Mouse (Mus musculus): ENCODE data around the gene Fbln7. TPM values are rescaled to one million over a fixed set of nuclear protein-coding genes. Genes with fewer than 3 reads are reported as not detected.
A peak's percentile ranks its signal among the peaks of the same experiment; 100 is the strongest.

Gene Fbln7
- 10 to 100 TPM; 10.3 to 10.5 TPM for total RNA-seq (2021)
- long read RNA-seq, experiment 1, transcript Fbln7-201 (8 exons, 2,905 nt) = major isoform, 17 of 24 reads
- long read RNA-seq, experiment 1, partial matches to known transcripts = 3 of 24 reads
- long read RNA-seq, experiment 1, other reads (novel, unspliced or antisense) = 4 of 24 reads
- long read RNA-seq, experiment 2, transcript Fbln7-201 (8 exons, 2,905 nt) = major isoform, 9 of 14 reads
- long read RNA-seq, experiment 2, partial matches to known transcripts = 1 of 14 reads
- long read RNA-seq, experiment 2, other reads (novel, unspliced or antisense) = 4 of 14 reads

- no peak for DNase-seq
- intact Hi-C loops (cut with DNase I; ENCODE audit: low total_unique reads) = no loop called here
These were observed at the start of gene Fbln7 for GRCm38 (mm10) chr2:128862636-128863035. Gene Fbln7, plus strand, starts transcription at chr2:128862981.

GRCm38 (mm10) chr2:128816311-128816710, 46.5 kb upstream of the Fbln7 start:
- no peak for DNase-seq
- intact Hi-C loops (cut with DNase I; ENCODE audit: low total_unique reads) = loop anchor here (5.0 kb wide), 1 partner anchor 119 kb away; the partner anchor contains the start of gene Mertk

- DNase-seq = no peak
- intact Hi-C loops (cut with DNase I; ENCODE audit: low total_unique reads) = loop anchor here (5.0 kb wide), 1 partner anchor 120 kb away; the partner anchor contains the start of gene Mertk
These were observed 45.9 kb upstream of the Fbln7 start for GRCm38 (mm10) chr2:128816916-128817315.

GRCm38 (mm10) chr2:128817387-128817785, 45.4 kb upstream of the Fbln7 start:
- DNase-seq = peak; percentile 14
- intact Hi-C loops (cut with DNase I; ENCODE audit: low total_unique reads) = loop anchor here (5.0 kb wide), 1 partner anchor 120 kb away; the partner anchor contains the start of gene Mertk

- intact Hi-C loops (cut with DNase I; ENCODE audit: low total_unique reads) = loop anchor here (5.0 kb wide), 1 partner anchor 121 kb away; the partner anchor contains the start of gene Mertk
These were observed 44.7 kb upstream of the Fbln7 start, which contains the start of gene Tmem87b for GRCm38 (mm10) chr2:128817786-128818681. Gene Tmem87b, plus strand, starts transcription at chr2:128818118.

GRCm38 (mm10) chr2:128818956-128819643, 43.7 kb upstream of the Fbln7 start:
- intact Hi-C loops (cut with DNase I; ENCODE audit: low total_unique reads) = loop anchor here (5.0 kb wide), 1 partner anchor 122 kb away; the partner anchor contains the start of gene Mertk
- no peak for DNase-seq

More at GRCm38 (mm10) chr2:128817786-128818681, 44.7 kb upstream of the Fbln7 start, which contains the start of gene Tmem87b:
- peak; percentile 96 for DNase-seq

- intact Hi-C loops (cut with DNase I; ENCODE audit: low total_unique reads) = no loop called here
- DNase-seq = no peak
These were observed 42.1 kb upstream of the Fbln7 start for GRCm38 (mm10) chr2:128820631-128821030.

GRCm38 (mm10) chr2:128823893-128824292, 38.9 kb upstream of the Fbln7 start:
- no peak for DNase-seq
- intact Hi-C loops (cut with DNase I; ENCODE audit: low total_unique reads) = no loop called here

GRCm38 (mm10) chr2:128827787-128828186, 35.0 kb upstream of the Fbln7 start:
- DNase-seq = no peak
- intact Hi-C loops (cut with DNase I; ENCODE audit: low total_unique reads) = no loop called here

GRCm38 (mm10) chr2:128832611-128833010, 30.2 kb upstream of the Fbln7 start:
- intact Hi-C loops (cut with DNase I; ENCODE audit: low total_unique reads) = no loop called here
- no peak for DNase-seq

GRCm38 (mm10) chr2:128833035-128833434, 29.7 kb upstream of the Fbln7 start:
- intact Hi-C loops (cut with DNase I; ENCODE audit: low total_unique reads) = no loop called here
- no peak for DNase-seq

- intact Hi-C loops (cut with DNase I; ENCODE audit: low total_unique reads) = no loop called here
- no peak for DNase-seq
These were observed 29.3 kb upstream of the Fbln7 start for GRCm38 (mm10) chr2:128833435-128833834.

- DNase-seq = no peak
- intact Hi-C loops (cut with DNase I; ENCODE audit: low total_unique reads) = no loop called here
These were observed 25.2 kb upstream of the Fbln7 start for GRCm38 (mm10) chr2:128837531-128837930.

GRCm38 (mm10) chr2:128838611-128839010, 24.2 kb upstream of the Fbln7 start:
- DNase-seq = no peak
- intact Hi-C loops (cut with DNase I; ENCODE audit: low total_unique reads) = no loop called here

GRCm38 (mm10) chr2:128839501-128839900, 23.3 kb upstream of the Fbln7 start:
- intact Hi-C loops (cut with DNase I; ENCODE audit: low total_unique reads) = no loop called here
- no peak for DNase-seq

GRCm38 (mm10) chr2:128842437-128842836, 20.3 kb upstream of the Fbln7 start:
- intact Hi-C loops (cut with DNase I; ENCODE audit: low total_unique reads) = no loop called here
- DNase-seq = no peak

GRCm38 (mm10) chr2:128850036-128850435, 12.7 kb upstream of the Fbln7 start:
- no peak for DNase-seq
- intact Hi-C loops (cut with DNase I; ENCODE audit: low total_unique reads) = no loop called here

- intact Hi-C loops (cut with DNase I; ENCODE audit: low total_unique reads) = no loop called here
- no peak for DNase-seq
These were observed 6.1 kb upstream of the Fbln7 start for GRCm38 (mm10) chr2:128856673-128857072.

GRCm38 (mm10) chr2:128858962-128859361, 3.8 kb upstream of the Fbln7 start:
- intact Hi-C loops (cut with DNase I; ENCODE audit: low total_unique reads) = no loop called here

GRCm38 (mm10) chr2:128859861-128860260, 2.9 kb upstream of the Fbln7 start:
- intact Hi-C loops (cut with DNase I; ENCODE audit: low total_unique reads) = no loop called here
- no peak for DNase-seq

More at GRCm38 (mm10) chr2:128858962-128859361, 3.8 kb upstream of the Fbln7 start:
- no peak for DNase-seq

Data from gastrocnemius, postnatal 14 days (tissue).